Mouse (Mus musculus): ENCODE measurements around the gene Brk1. TPM values are rescaled to one million over a fixed set of nuclear protein-coding genes. Genes with fewer than 3 reads are reported as not detected.

Brk1 gene
- 100 to 1,000 TPM; 150 to 205 TPM for total RNA-seq (2021)
- long read RNA-seq, experiment 1, transcript Brk1-201 (3 exons, 1,095 nt) = major isoform, 18 of 21 reads
- long read RNA-seq, experiment 1, partial matches to known transcripts = 3 of 21 reads
- long read RNA-seq, experiment 1, other reads (novel, unspliced or antisense) = 0 of 21 reads
- long read RNA-seq, experiment 2, transcript Brk1-201 (3 exons, 1,095 nt) = major isoform, 127 of 135 reads
- long read RNA-seq, experiment 2, partial matches to known transcripts = 0 of 135 reads
- long read RNA-seq, experiment 2, other reads (novel, unspliced or antisense) = 8 of 135 reads

GRCm38 (mm10) chr6:113604432-113605223 lies at the start of gene Brk1:
Gene Brk1 (plus strand): TSS chr6:113604772.
- DNase-seq (ENCODE audit: low spot score in 2 of 2) = peak; percentile 86 to 89

GRCm38 (mm10) chr6:113559736-113560135 lies 44.8 kb upstream of the Brk1 start:
- DNase-seq (ENCODE audit: low spot score in 2 of 2) = no peak

- DNase-seq (ENCODE audit: low spot score in 2 of 2) = no peak
These were observed 40.0 kb upstream of the Brk1 start for GRCm38 (mm10) chr6:113564557-113564956.

- DNase-seq (ENCODE audit: low spot score in 2 of 2) = no peak
These were observed 28.5 kb upstream of the Brk1 start for GRCm38 (mm10) chr6:113576044-113576443.

- DNase-seq (ENCODE audit: low spot score in 2 of 2) = no peak
These were observed 25.3 kb upstream of the Brk1 start for GRCm38 (mm10) chr6:113579306-113579705.

- no peak for DNase-seq (ENCODE audit: low spot score in 2 of 2)
These were observed 21.5 kb upstream of the Brk1 start for GRCm38 (mm10) chr6:113583023-113583422.

GRCm38 (mm10) chr6:113585065-113585464 lies 19.5 kb upstream of the Brk1 start:
- no peak for DNase-seq (ENCODE audit: low spot score in 2 of 2)

GRCm38 (mm10) chr6:113586466-113587183 lies 17.9 kb upstream of the Brk1 start:
- peak; percentile 43 to 61 for DNase-seq (ENCODE audit: low spot score in 2 of 2)

- no peak for DNase-seq (ENCODE audit: low spot score in 2 of 2)
These were observed 11.9 kb upstream of the Brk1 start for GRCm38 (mm10) chr6:113592637-113593036.

- no peak for DNase-seq (ENCODE audit: low spot score in 2 of 2)
These were observed 6.6 kb upstream of the Brk1 start for GRCm38 (mm10) chr6:113597945-113598344.

- peak; percentile 55 to 61 for DNase-seq (ENCODE audit: low spot score in 2 of 2)
These were observed 4.7 kb upstream of the Brk1 start for GRCm38 (mm10) chr6:113599833-113600232.

- DNase-seq (ENCODE audit: low spot score in 2 of 2) = no peak
These were observed 3.9 kb upstream of the Brk1 start, which contains the start of gene Fancd2os for GRCm38 (mm10) chr6:113600543-113601139. Gene Fancd2os (minus strand): TSS chr6:113600715.

- no peak for DNase-seq (ENCODE audit: low spot score in 2 of 2)
These were observed 1.8 kb upstream of the Brk1 start for GRCm38 (mm10) chr6:113602821-113603220.

- DNase-seq (ENCODE audit: low spot score in 2 of 2) = no peak
These were observed 579 bp upstream of the Brk1 start for GRCm38 (mm10) chr6:113603993-113604392.

- no peak for DNase-seq (ENCODE audit: low spot score in 2 of 2)
These were observed 613 bp downstream of the Brk1 start for GRCm38 (mm10) chr6:113605224-113605545.

GRCm38 (mm10) chr6:113608871-113609270 lies 4.3 kb downstream of the Brk1 start:
- peak in 1 of 2 experiments; percentile 33 for DNase-seq (ENCODE audit: low spot score in 2 of 2)

- no peak for DNase-seq (ENCODE audit: low spot score in 2 of 2)
These were observed 4.7 kb downstream of the Brk1 start for GRCm38 (mm10) chr6:113609293-113609692.

GRCm38 (mm10) chr6:113612258-113612969 lies 7.8 kb downstream of the Brk1 start:
- DNase-seq (ENCODE audit: low spot score in 2 of 2) = no peak

GRCm38 (mm10) chr6:113614152-113614551 lies 9.6 kb downstream of the Brk1 start:
- no peak for DNase-seq (ENCODE audit: low spot score in 2 of 2)

GRCm38 (mm10) chr6:113614997-113615396 lies 10.4 kb downstream of the Brk1 start:
- no peak for DNase-seq (ENCODE audit: low spot score in 2 of 2)

- DNase-seq (ENCODE audit: low spot score in 2 of 2) = no peak
These were observed 10.9 kb downstream of the Brk1 start for GRCm38 (mm10) chr6:113615489-113615888.
